Mouse (Mus musculus) heart, embryonic 12.5 days (tissue): Measurements from ENCODE around the gene Ralb. TPM values are rescaled to one million over a fixed set of nuclear protein-coding genes. Genes with fewer than 3 reads are reported as not detected.
A peak's percentile ranks its signal among the peaks of the same experiment; 100 is the strongest.

Experiments
- ATAC-seq: fragments of 200-750 bp; cut with Nextera tagmentation; 2 replicates; pipeline ENCODE4 v1.8.0; 2017; ENCODE audit warnings: moderate TSS enrichment, moderate library complexity; ENCODE audit not compliant: insufficient number of reproducible peaks, low FRiP score
- H3K27ac ChIP-seq: fragments of 300-500 bp; sonication (generic); 2 replicates; pipeline ENCODE4 v1.5.1; 2016; ENCODE audit warnings: mild to moderate bottlenecking, moderate library complexity; ENCODE audit not compliant: poor library complexity, severe bottlenecking
- H3K27me3 ChIP-seq: fragments of 300-500 bp; sonication (generic); replicated peaks from 2 replicates; pipeline ENCODE4 v1.6.1; 2016; ENCODE audit warnings: mild to moderate bottlenecking, moderate library complexity
- H3K36me3 ChIP-seq: fragments of 300-500 bp; sonication (generic); 2 replicates; pipeline ENCODE4 v1.6.1; 2016; ENCODE audit warnings: mild to moderate bottlenecking, moderate library complexity
- H3K4me1 ChIP-seq: fragments of 300-500 bp; sonication (generic); replicated peaks from 2 replicates; pipeline ENCODE4 v1.6.1; 2016; ENCODE audit warnings: mild to moderate bottlenecking
- H3K4me2 ChIP-seq: fragments of 300-500 bp; sonication (generic); 2 replicates; pipeline ENCODE4 v1.6.1; 2016; ENCODE audit warnings: mild to moderate bottlenecking, moderate library complexity
- H3K4me3 ChIP-seq: fragments of 300-500 bp; sonication (generic); 2 replicates; pipeline ENCODE4 v1.5.1; 2016; ENCODE audit warnings: mild to moderate bottlenecking
- H3K9ac ChIP-seq: fragments of 300-500 bp; sonication (generic); 2 replicates; pipeline ENCODE4 v1.6.1; 2016; ENCODE audit warnings: mild to moderate bottlenecking, moderate library complexity
- H3K9me3 ChIP-seq: fragments of 300-500 bp; sonication (generic); replicated peaks from 2 replicates; pipeline ENCODE4 v1.6.1; 2016; ENCODE audit warnings: mild to moderate bottlenecking, moderate library complexity
- WGBS: fragments of 180-500 bp; shearing (Covaris S2); methylation state at CpG from one replicate; pipeline ENCODE4 v1.1.7; 2016; 5-methylcytosine and 5-hydroxymethylcytosine counted together
- polyA plus RNA-seq: library from polyadenylated mRNA; unstranded; fragments of >200 nt; fragmentation: Nextera tagmentation; extraction: Ambion mirVana; gene quantifications from 2 replicates; pipeline ENCODE4 v1.2.1, GENCODE M21; 2016

The Ralb gene
- polyA plus RNA-seq, 1 experiment from 2014 or later = 184 TPM

- H3K9ac ChIP-seq = no peak overlapping the region
- ATAC-seq = no peak
- no peak overlapping the region for H3K4me3 ChIP-seq
- 90% methylated on average over 3 of the region's 3 CpGs for WGBS
- H3K9me3 ChIP-seq = no peaks in the 10 kb centered on the region
- no peak overlapping the region for H3K27ac ChIP-seq
- H3K4me2 ChIP-seq = no peak overlapping the region
- H3K4me1 ChIP-seq = peaks cover 55% of the 10 kb centered on the region
- H3K36me3 ChIP-seq = peaks cover 8% of the 10 kb centered on the region
- no peaks in the 10 kb centered on the region for H3K27me3 ChIP-seq
These were observed 1.4 kb upstream of the Ralb start for GRCm38 (mm10) chr1:119505951-119506350.

GRCm38 (mm10) chr1:119503808-119504207, 786 bp downstream of the Ralb start:
- WGBS = 11% methylated on average over 5 of the region's 5 CpGs
- Histone ChIP-seq H3K9me3 (0 out of 2 replicates have a peak, but pooled peaks cover 3% of the 10 kb centered on the region), H3K27me3 (no peaks in the 10 kb centered on the region), H3K9ac (peak overlapping the region; percentile 89), H3K4me3 (peak overlapping the region; percentile 84), H3K4me2 (peak overlapping the region; percentile 79), H3K27ac (peak overlapping the region; percentile 85), H3K4me1 (peaks cover 51% of the 10 kb centered on the region), H3K36me3 (peaks cover 23% of the 10 kb centered on the region)
- no peak for ATAC-seq

GRCm38 (mm10) chr1:119503181-119503580, 1.4 kb downstream of the Ralb start:
- H3K4me2 ChIP-seq = peak overlapping the region; percentile 79
- H3K36me3 ChIP-seq = peaks cover 24% of the 10 kb centered on the region
- WGBS = 27% methylated on average over 3 of the region's 3 CpGs
- H3K9ac ChIP-seq = peak overlapping the region; percentile 89
- H3K4me1 ChIP-seq = peaks cover 51% of the 10 kb centered on the region
- H3K27me3 ChIP-seq = no peaks in the 10 kb centered on the region
- H3K4me3 ChIP-seq = peak overlapping the region; percentile 84
- no peak for ATAC-seq
- 0 out of 2 replicates have a peak, but pooled peaks cover 3% of the 10 kb centered on the region for H3K9me3 ChIP-seq
- peak overlapping the region; percentile 85 for H3K27ac ChIP-seq

GRCm38 (mm10) chr1:119502729-119503128, 1.9 kb downstream of the Ralb start:
- peak overlapping the region; percentile 84 for H3K4me3 ChIP-seq
- H3K27ac ChIP-seq = peak overlapping the region; percentile 85
- H3K9ac ChIP-seq = peak overlapping the region; percentile 89
- peaks cover 24% of the 10 kb centered on the region for H3K36me3 ChIP-seq
- peaks cover 54% of the 10 kb centered on the region for H3K4me1 ChIP-seq
- peak overlapping the region; percentile 79 for H3K4me2 ChIP-seq
- WGBS = 92% methylated on average over 11 of the region's 11 CpGs
- no peak for ATAC-seq
- 0 out of 2 replicates have a peak, but pooled peaks cover 3% of the 10 kb centered on the region for H3K9me3 ChIP-seq
- no peaks in the 10 kb centered on the region for H3K27me3 ChIP-seq

GRCm38 (mm10) chr1:119501881-119502280, 2.7 kb downstream of the Ralb start:
- H3K4me1 ChIP-seq = peaks cover 63% of the 10 kb centered on the region
- no peak overlapping the region for H3K4me3 ChIP-seq
- H3K9me3 ChIP-seq = 0 out of 2 replicates have a peak, but pooled peaks cover 3% of the 10 kb centered on the region
- no peak for ATAC-seq
- H3K4me2 ChIP-seq = peak overlapping the region; percentile 79
- 33% methylated on average over 8 of the region's 8 CpGs for WGBS
- peaks cover 24% of the 10 kb centered on the region for H3K36me3 ChIP-seq
- H3K27me3 ChIP-seq = no peaks in the 10 kb centered on the region
- H3K9ac ChIP-seq = no peak overlapping the region
- H3K27ac ChIP-seq = peak overlapping the region; percentile 67; the same call in 1 of the 2 replicates

- 90% methylated on average over 10 of the region's 10 CpGs for WGBS
- Histone ChIP-seq H3K36me3 (peaks cover 32% of the 10 kb centered on the region), H3K4me3 (no peak overlapping the region), H3K4me1 (peaks cover 72% of the 10 kb centered on the region), H3K9ac (no peak overlapping the region), H3K27ac (no peak overlapping the region), H3K27me3 (no peaks in the 10 kb centered on the region), H3K4me2 (no peak overlapping the region), H3K9me3 (0 out of 2 replicates have a peak, but pooled peaks cover 3% of the 10 kb centered on the region)
- no peak for ATAC-seq
These were observed 5.1 kb downstream of the Ralb start for GRCm38 (mm10) chr1:119499456-119499855.

GRCm38 (mm10) chr1:119498536-119499231, 5.9 kb downstream of the Ralb start:
- Histone ChIP-seq H3K4me3 (no peak overlapping the region), H3K4me2 (no peak overlapping the region), H3K36me3 (peaks cover 33% of the 10 kb centered on the region), H3K4me1 (peaks cover 76% of the 10 kb centered on the region), H3K9me3 (0 out of 2 replicates have a peak, but pooled peaks cover 3% of the 10 kb centered on the region), H3K27ac (no peak overlapping the region), H3K27me3 (no peaks in the 10 kb centered on the region), H3K9ac (no peak overlapping the region)
- no peak for ATAC-seq
- 74% methylated on average over 9 of the region's 9 CpGs for WGBS

- Histone ChIP-seq H3K9me3 (0 out of 2 replicates have a peak, but pooled peaks cover 3% of the 10 kb centered on the region), H3K36me3 (peaks cover 31% of the 10 kb centered on the region), H3K27me3 (no peaks in the 10 kb centered on the region), H3K27ac (no peak overlapping the region), H3K4me2 (no peak overlapping the region), H3K4me1 (peaks cover 75% of the 10 kb centered on the region), H3K9ac (no peak overlapping the region), H3K4me3 (no peak overlapping the region)
- ATAC-seq = no peak
- WGBS = 77% methylated on average over 5 of the region's 5 CpGs
These were observed 7.1 kb downstream of the Ralb start for GRCm38 (mm10) chr1:119497346-119498004.

GRCm38 (mm10) chr1:119495396-119495775, 9.2 kb downstream of the Ralb start:
- Histone ChIP-seq H3K27ac (no peak overlapping the region), H3K9ac (no peak overlapping the region), H3K4me2 (no peak overlapping the region), H3K27me3 (no peaks in the 10 kb centered on the region), H3K36me3 (peaks cover 21% of the 10 kb centered on the region), H3K4me3 (no peak overlapping the region), H3K9me3 (no peaks in the 10 kb centered on the region), H3K4me1 (peaks cover 75% of the 10 kb centered on the region)
- 81% methylated on average over 6 of the region's 6 CpGs for WGBS
- no peak for ATAC-seq

- Histone ChIP-seq H3K4me2 (no peak overlapping the region), H3K9me3 (no peaks in the 10 kb centered on the region), H3K27ac (no peak overlapping the region), H3K4me1 (peaks cover 75% of the 10 kb centered on the region), H3K36me3 (peaks cover 19% of the 10 kb centered on the region), H3K27me3 (no peaks in the 10 kb centered on the region), H3K4me3 (no peak overlapping the region), H3K9ac (no peak overlapping the region)
- WGBS = 89% methylated on average over 9 of the region's 9 CpGs
- ATAC-seq = no peak
These were observed 9.7 kb downstream of the Ralb start for GRCm38 (mm10) chr1:119494712-119495395.
